Mouse (Mus musculus) spleen, adult 2 months (tissue): Measurements from ENCODE around the gene Mrpl24.

Experiments
- CTCF ChIP-seq: fragments of 200-500 bp; IDR thresholded peaks from 2 replicates; pipeline ENCODE4 v1.5.1; 2011; ENCODE audit warnings: mild to moderate bottlenecking, inconsistent platforms; ENCODE audit not compliant: insufficient read depth, insufficient read length, insufficient replicate concordance; ENCODE audit errors: extremely low read depth
- POLR2A ChIP-seq: fragments of 200-500 bp; IDR thresholded peaks from 2 replicates; pipeline ENCODE4 v1.6.1; 2011; ENCODE audit warnings: low read depth, low read length, inconsistent platforms

DNA sequence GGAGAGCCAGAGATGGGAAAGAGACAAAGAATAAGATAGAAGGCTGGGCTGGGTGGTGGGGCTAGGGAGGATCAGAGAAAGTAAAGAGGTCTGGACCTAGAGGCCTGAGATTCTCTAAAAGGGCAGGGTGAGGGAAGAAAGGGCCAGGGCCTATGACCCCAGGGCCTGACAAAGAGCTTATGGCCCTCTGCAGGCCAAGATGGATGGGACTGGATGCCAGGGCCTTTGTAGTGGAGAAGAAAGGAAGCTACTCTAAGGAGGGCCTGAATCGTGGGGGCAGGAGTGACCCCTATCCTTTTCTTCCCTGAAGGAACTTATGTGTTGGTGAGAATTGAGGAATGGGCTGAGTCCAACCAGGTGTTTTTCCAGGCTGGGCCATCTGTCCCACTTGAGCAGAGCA lies 38.8 kb downstream of the Mrpl24 start:
- TF ChIP-seq CTCF: no peak
- TF ChIP-seq POLR2A: no peak
